Mouse (Mus musculus): Measurements from ENCODE around the gene Kl.

Gene Kl

GRCm38 (mm10) chr5:150952328-150952668 is at the start of gene Kl:
Gene Kl (plus strand): TSS chr5:150952607.
- DNase-seq: no peak

GRCm38 (mm10) chr5:150906053-150907040 is 46.1 kb upstream of the Kl start:
- no peak for DNase-seq

- no peak for DNase-seq
Observed at GRCm38 (mm10) chr5:150912156-150912555, 40.3 kb upstream of the Kl start.

GRCm38 (mm10) chr5:150912656-150913055 is 39.8 kb upstream of the Kl start:
- DNase-seq: no peak

GRCm38 (mm10) chr5:150915080-150916055 is 37.0 kb upstream of the Kl start:
- no peak for DNase-seq

GRCm38 (mm10) chr5:150917131-150917858 is 35.1 kb upstream of the Kl start:
- no peak for DNase-seq

- DNase-seq: no peak
Observed at GRCm38 (mm10) chr5:150918599-150918998, 33.8 kb upstream of the Kl start.

- no peak for DNase-seq
Observed at GRCm38 (mm10) chr5:150919269-150919668, 33.1 kb upstream of the Kl start.

- DNase-seq: no peak
Observed at GRCm38 (mm10) chr5:150919961-150920360, 32.4 kb upstream of the Kl start.

- no peak for DNase-seq
Observed at GRCm38 (mm10) chr5:150929406-150929805, 23.0 kb upstream of the Kl start.

- DNase-seq: no peak
Observed at GRCm38 (mm10) chr5:150932596-150932995, 19.8 kb upstream of the Kl start.

- DNase-seq: no peak
Observed at GRCm38 (mm10) chr5:150936213-150936612, 16.2 kb upstream of the Kl start.

GRCm38 (mm10) chr5:150936807-150937206 is 15.6 kb upstream of the Kl start:
- no peak for DNase-seq

- no peak for DNase-seq
Observed at GRCm38 (mm10) chr5:150937501-150937900, 14.9 kb upstream of the Kl start.

- no peak for DNase-seq
Observed at GRCm38 (mm10) chr5:150945576-150945975, 6.8 kb upstream of the Kl start.

GRCm38 (mm10) chr5:150949131-150949530 is 3.3 kb upstream of the Kl start:
- DNase-seq: no peak

GRCm38 (mm10) chr5:150951325-150951724 is 1.1 kb upstream of the Kl start:
- DNase-seq: no peak

GRCm38 (mm10) chr5:150952669-150953521 is 488 bp downstream of the Kl start:
- no peak for DNase-seq

GRCm38 (mm10) chr5:150954791-150955190 is 2.4 kb downstream of the Kl start:
- no peak for DNase-seq

GRCm38 (mm10) chr5:150959861-150960260 is 7.5 kb downstream of the Kl start:
- no peak for DNase-seq

GRCm38 (mm10) chr5:150961615-150962014 is 9.2 kb downstream of the Kl start:
- DNase-seq: no peak

- DNase-seq: no peak
Observed at GRCm38 (mm10) chr5:150962756-150963155, 10.3 kb downstream of the Kl start.

All from B cell, adult 2 months (primary cell).